Mouse (Mus musculus): ENCODE measurements at regions not wholly inside any gene's neighbourhood (a gene's known extent, or its start where the extent isn't known, plus 50 kb on each side); places are given as distances from the start of the nearest gene placed in this dataset.

DNA sequence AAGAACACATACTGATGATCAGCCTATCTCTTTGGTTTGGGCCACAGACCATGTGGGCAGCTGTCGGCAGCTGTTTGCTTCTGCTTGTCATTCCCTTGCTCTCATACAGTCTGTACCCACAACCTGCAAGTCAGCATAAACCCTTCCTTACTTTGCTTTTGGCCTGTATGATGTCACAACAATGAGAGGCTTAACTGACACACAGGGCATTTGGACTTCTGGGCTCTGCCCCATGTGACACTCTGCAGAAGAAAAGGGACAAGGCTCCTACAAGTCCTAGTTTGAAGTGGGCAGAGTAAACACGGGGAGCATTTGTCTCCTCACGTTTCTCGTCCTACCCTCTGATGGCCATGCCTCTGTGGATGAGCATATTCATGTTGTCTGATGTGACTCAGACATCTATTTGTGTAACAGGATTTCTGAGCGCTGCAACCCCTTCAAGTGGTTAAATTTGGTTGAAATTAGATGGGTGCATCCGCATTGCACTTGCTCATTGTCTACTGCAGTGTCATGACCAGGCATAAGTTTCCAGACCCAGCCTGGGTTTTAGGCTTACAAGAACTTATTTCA is 87.6 kb upstream of the Cpeb4 start:
- no peak for TF ChIP-seq POLR2A (IDR thresholded peaks at IDR 0.05; ENCODE audit: insufficient read length, low read depth)
- TF ChIP-seq CEBPB (IDR thresholded peaks at IDR 0.05; ENCODE audit: insufficient read depth, poor library complexity, severe bottlenecking) = no peak
- no peak for TF ChIP-seq E2F4 (IDR thresholded peaks at IDR 0.05; ENCODE audit: insufficient read depth)
- TF ChIP-seq USF1 (IDR thresholded peaks at IDR 0.05; ENCODE audit: low read depth) = peak; percentile 58
- no peak for TF ChIP-seq MYOG (IDR thresholded peaks at IDR 0.05; ENCODE audit: control insufficient read depth in 1 of 3, insufficient read depth in 1 of 3, insufficient read length in 2 of 3, low read depth in 2 of 3)

All from myocyte (in vitro differentiated cells).